Mouse (Mus musculus): ENCODE measurements around the gene Zfp157. TPM values are rescaled to one million over a fixed set of nuclear protein-coding genes. Genes with fewer than 3 reads are reported as not detected.
A peak's percentile ranks its signal among the peaks of the same experiment; 100 is the strongest.
"Not testable (repeated sequence)": the region's sequence is repeated elsewhere in the genome, so short reads cannot be mapped to it uniquely, and the experiment has no call there.

Gene Zfp157
- polyA plus RNA-seq (2014; fragmentation: Nextera tagmentation; extraction: Ambion mirVana) = 33.7 and 39.0 TPM in 2 replicates

DNA sequence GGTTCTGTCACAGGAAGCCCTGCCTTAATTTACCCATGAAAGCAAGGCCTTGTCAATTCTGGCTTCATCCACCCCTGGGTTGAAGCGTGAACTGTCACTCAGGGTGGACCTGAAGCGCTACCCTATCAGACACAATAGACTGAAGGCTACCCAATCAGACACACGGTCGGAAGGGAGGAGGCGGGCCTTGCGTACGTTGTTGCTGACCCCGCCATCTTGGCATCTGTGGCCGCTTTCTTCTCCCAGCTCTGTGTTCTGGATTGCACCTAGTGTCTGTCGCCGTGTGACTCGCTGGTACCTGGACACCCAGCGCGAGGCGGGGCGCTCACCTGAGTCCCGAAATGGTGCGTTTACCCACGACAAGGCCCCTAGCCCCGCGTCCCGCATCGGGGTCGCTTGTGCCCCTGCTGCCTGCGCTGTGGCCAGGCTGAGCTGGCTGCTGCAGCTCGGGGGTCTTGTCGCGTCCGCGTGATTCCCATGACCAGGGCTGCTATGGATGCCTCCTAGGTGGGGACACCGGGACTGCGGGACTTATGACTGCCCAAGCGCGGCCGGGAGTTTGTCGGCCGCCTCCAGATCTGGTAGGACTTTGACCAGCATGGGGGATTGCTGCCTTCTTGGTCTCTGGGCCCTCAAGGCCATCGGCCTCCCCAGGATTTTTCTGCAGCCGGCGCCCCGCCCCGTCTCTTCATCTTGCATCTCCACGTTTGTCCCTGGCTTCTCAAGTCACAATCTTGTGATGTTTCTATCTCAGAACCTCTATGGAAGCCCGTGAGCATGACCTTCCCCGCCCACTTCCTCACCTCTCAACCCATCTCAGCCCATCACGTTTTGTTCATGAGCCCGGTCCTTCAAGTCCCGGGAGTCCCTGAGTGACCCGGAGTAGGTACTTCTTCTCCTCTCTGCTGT is at the start of gene Zfp157:
Zfp157 (plus strand) TSS at position 183 of the 909 bp plus-strand sequence.
- Histone ChIP-seq H3K4me1 (replicated peaks; ENCODE audit: control insufficient read depth, insufficient read depth, low read length) (peaks cover 14% of the 10 kb centered on the region), H3K27me3 (replicated peaks; ENCODE audit: control insufficient read depth, insufficient read depth, low read length) (no peaks in the 10 kb centered on the region), H3K9ac (ENCODE audit: low read length) (peak within 1 kb of the TSS; percentile 97), H3K4me3 (ENCODE audit: low read depth, low read length) (peak within 1 kb of the TSS; percentile 99), H3K9me3 (ENCODE audit: control insufficient read depth, low read length) (no peaks in the 10 kb centered on the region), H3K4me2 (ENCODE audit: low read length) (peak within 1 kb of the TSS; percentile 79), H3K36me3 (ENCODE audit: control insufficient read depth, insufficient read depth, low read length) (peaks cover 23% of the 10 kb centered on the region), H3K27ac (ENCODE audit: low read depth) (peak within 1 kb of the TSS; percentile 90)
- peak; percentile 100 for ATAC-seq (replicated peaks; ENCODE audit: low FRiP score, low TSS enrichment, low read depth)
- DNase-seq (ENCODE audit: low spot score) = peak; percentile 94
- under 1% methylated on average over 49 of the region's 49 CpGs for WGBS

DNA sequence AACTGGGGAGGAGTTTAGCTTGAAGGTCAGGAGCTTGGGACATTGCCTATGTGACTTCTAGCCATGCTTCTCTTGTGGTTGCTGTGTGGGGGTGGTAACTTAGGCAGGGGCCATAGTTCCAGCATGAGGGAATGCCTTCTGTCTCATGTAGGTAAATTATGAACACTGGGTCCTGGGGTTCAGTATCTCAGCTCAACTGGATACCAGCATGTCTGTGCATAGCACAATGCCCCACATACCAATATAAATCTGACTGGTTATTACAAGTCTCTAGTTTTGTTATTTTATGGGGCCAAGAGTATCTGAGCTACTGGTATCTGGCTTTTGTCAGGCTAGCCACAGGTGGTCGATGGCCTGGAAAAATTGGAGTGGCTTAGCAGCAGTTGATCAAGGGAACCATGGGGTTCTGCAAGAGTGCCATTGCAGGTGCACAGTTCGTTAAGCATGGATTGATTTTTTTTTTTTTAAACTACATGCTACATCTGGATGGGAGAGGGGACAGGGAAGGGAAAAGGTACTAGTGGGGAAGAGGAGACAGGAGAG is 43.4 kb upstream of the Zfp157 start:
- Histone ChIP-seq H3K27ac (ENCODE audit: low read depth) (no peak overlapping the region), H3K27me3 (replicated peaks; ENCODE audit: control insufficient read depth, insufficient read depth, low read length) (no peaks in the 10 kb centered on the region)
- no peak for DNase-seq (ENCODE audit: low spot score)

DNA sequence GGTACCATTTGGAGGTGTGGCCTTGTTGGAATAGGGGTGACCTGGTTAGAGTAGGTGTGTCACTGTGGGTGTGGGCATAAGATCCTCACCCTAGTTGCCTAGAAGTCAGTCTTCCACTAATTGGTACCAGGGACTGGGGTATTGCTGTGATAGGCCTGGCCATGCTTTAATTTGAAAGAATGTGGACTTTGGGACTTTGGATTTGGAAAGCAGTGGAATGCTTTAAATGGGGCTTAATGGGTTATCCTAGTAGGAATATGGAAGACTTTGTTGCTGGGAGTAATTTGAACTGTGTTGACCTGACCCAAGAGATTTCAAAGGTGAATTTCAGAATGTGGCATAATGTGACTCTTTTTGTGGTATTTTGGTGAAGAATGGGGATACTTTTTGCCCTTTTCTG is 40.8 kb upstream of the Zfp157 start:
- H3K4me1 ChIP-seq (replicated peaks; ENCODE audit: control insufficient read depth, insufficient read depth, low read length); H3K9ac ChIP-seq (ENCODE audit: low read length); H3K27me3 ChIP-seq (replicated peaks; ENCODE audit: control insufficient read depth, insufficient read depth, low read length); H3K27ac ChIP-seq (ENCODE audit: low read depth); H3K9me3 ChIP-seq (ENCODE audit: control insufficient read depth, low read length); ATAC-seq (replicated peaks; ENCODE audit: low FRiP score, low TSS enrichment, low read depth); H3K4me3 ChIP-seq (ENCODE audit: low read depth, low read length); DNase-seq (ENCODE audit: low spot score); H3K36me3 ChIP-seq (ENCODE audit: control insufficient read depth, insufficient read depth, low read length); H3K4me2 ChIP-seq (ENCODE audit: low read length): not testable (repeated sequence)

More for the DNA sequence above, 43.4 kb upstream of the Zfp157 start:
- no peak overlapping the region for H3K4me2 ChIP-seq (ENCODE audit: low read length)
- ATAC-seq (replicated peaks; ENCODE audit: low FRiP score, low TSS enrichment, low read depth) = no peak
- no peaks in the 10 kb centered on the region for H3K36me3 ChIP-seq (ENCODE audit: control insufficient read depth, insufficient read depth, low read length)
- H3K9ac ChIP-seq (ENCODE audit: low read length) = no peak overlapping the region
- no peak overlapping the region for H3K4me3 ChIP-seq (ENCODE audit: low read depth, low read length)
- no peaks in the 10 kb centered on the region for H3K4me1 ChIP-seq (replicated peaks; ENCODE audit: control insufficient read depth, insufficient read depth, low read length)
- no peaks in the 10 kb centered on the region for H3K9me3 ChIP-seq (ENCODE audit: control insufficient read depth, low read length)
- WGBS = 49% methylated on average over 2 of the region's 2 CpGs

DNA sequence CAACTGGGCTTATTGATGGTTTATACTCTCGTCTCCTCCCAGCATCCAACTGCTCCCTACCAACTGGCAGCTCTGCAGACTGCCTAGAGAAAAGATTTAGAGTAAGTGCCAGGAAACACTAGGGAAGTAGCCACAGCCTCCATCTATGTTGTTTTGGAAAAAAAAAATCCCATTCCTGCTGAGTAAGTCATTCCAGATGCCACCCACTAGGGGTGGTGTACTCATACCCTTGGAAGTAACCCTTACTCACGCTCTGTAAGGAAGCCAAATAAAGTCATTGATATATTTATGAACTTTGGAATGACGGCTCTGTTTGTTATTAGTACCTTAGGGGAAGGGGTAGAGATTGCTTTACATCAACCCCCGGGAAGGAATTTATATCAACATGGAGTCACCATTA is 17.1 kb downstream of the Zfp157 start:
- Histone ChIP-seq H3K27ac (ENCODE audit: low read depth) (no peak overlapping the region), H3K9me3 (ENCODE audit: control insufficient read depth, low read length) (peaks cover 36% of the 10 kb centered on the region), H3K9ac (ENCODE audit: low read length) (no peak overlapping the region), H3K4me1 (replicated peaks; ENCODE audit: control insufficient read depth, insufficient read depth, low read length) (no peaks in the 10 kb centered on the region), H3K36me3 (ENCODE audit: control insufficient read depth, insufficient read depth, low read length) (peaks cover 55% of the 10 kb centered on the region), H3K4me3 (ENCODE audit: low read depth, low read length) (no peak overlapping the region), H3K4me2 (ENCODE audit: low read length) (no peak overlapping the region), H3K27me3 (replicated peaks; ENCODE audit: control insufficient read depth, insufficient read depth, low read length) (no peaks in the 10 kb centered on the region)
- 94% methylated on average over 4 of the region's 4 CpGs for WGBS
- DNase-seq (ENCODE audit: low spot score) (no peak), ATAC-seq (replicated peaks; ENCODE audit: low FRiP score, low TSS enrichment, low read depth) (no peak)

DNA sequence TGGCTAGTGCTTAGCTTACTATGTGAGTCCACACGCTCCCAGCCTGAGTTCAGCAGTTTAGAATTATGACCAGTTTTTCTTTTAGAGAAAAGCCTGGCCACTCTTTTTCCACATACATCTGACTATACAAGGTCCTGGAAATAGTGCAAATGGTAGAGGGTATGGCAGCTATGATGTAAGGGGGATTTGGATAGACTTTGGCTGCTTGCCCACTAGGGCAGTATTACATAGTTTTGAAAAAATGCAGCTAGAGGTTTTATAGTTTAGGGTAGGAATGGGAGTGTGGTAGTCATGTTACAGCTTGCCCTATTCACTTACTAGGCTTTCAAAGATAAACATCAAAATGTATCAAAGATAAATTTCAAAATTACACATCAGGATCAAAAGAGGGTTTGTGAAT is 17.8 kb downstream of the Zfp157 start:
- Histone ChIP-seq H3K4me2 (ENCODE audit: low read length) (no peak overlapping the region), H3K9ac (ENCODE audit: low read length) (no peak overlapping the region), H3K27ac (ENCODE audit: low read depth) (no peak overlapping the region), H3K4me1 (replicated peaks; ENCODE audit: control insufficient read depth, insufficient read depth, low read length) (no peaks in the 10 kb centered on the region), H3K27me3 (replicated peaks; ENCODE audit: control insufficient read depth, insufficient read depth, low read length) (no peaks in the 10 kb centered on the region), H3K9me3 (ENCODE audit: control insufficient read depth, low read length) (peaks cover 32% of the 10 kb centered on the region), H3K4me3 (ENCODE audit: low read depth, low read length) (no peak overlapping the region), H3K36me3 (ENCODE audit: control insufficient read depth, insufficient read depth, low read length) (peaks cover 49% of the 10 kb centered on the region)
- DNase-seq (ENCODE audit: low spot score) (no peak), ATAC-seq (replicated peaks; ENCODE audit: low FRiP score, low TSS enrichment, low read depth) (no peak)
- 89% methylated on average over 1 of the region's 1 CpGs for WGBS

DNA sequence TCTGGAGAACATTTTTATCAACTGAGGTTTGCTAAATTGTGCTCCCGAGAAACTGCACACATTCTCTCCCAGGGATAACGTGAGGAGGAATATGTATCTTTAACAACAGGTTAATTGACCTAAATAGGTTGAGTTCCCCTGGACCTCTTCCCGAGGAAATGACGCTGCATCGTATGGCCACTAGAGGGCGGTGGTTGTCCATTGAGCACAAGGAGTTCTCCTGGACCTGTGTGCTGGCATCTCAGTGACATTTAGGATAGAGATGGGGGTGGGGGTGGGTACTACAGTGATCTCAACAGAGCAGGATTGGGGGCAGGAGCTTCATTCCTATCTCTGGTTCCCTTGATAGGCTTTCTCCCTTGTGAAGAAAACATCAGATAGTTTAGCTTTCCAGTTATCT is 32.3 kb downstream of the Zfp157 start:
- WGBS = 25% methylated on average over 6 of the region's 6 CpGs
- Histone ChIP-seq H3K36me3 (ENCODE audit: control insufficient read depth, insufficient read depth, low read length) (no peaks in the 10 kb centered on the region), H3K27me3 (replicated peaks; ENCODE audit: control insufficient read depth, insufficient read depth, low read length) (no peaks in the 10 kb centered on the region), H3K27ac (ENCODE audit: low read depth) (no peak overlapping the region), H3K4me3 (ENCODE audit: low read depth, low read length) (no peak overlapping the region), H3K9ac (ENCODE audit: low read length) (no peak overlapping the region), H3K9me3 (ENCODE audit: control insufficient read depth, low read length) (no peaks in the 10 kb centered on the region), H3K4me2 (ENCODE audit: low read length) (no peak overlapping the region), H3K4me1 (replicated peaks; ENCODE audit: control insufficient read depth, insufficient read depth, low read length) (no peaks in the 10 kb centered on the region)
- DNase-seq (ENCODE audit: low spot score) = peak; percentile 77
- ATAC-seq (replicated peaks; ENCODE audit: low FRiP score, low TSS enrichment, low read depth) = no peak

DNA sequence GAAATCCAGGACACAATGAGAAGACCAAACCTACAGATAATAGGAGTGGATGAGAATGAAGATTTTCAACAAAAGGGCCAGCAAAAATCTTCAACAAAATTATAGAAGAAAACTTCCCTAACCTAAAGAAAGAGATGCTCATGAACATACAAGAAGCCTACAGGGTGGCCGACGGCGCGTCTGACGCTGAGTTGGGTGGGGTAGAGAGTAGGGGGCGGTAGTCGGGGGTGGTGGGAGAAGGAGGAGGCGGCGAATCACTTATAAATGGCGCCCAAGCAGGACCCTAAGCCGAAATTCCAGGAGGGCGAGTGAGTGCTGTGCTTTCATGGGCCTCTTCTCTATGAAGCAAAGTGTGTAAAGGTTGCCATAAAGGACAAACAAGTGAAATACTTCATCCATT is 63.3 kb downstream of the Zfp157 start:
- H3K9me3 ChIP-seq (ENCODE audit: control insufficient read depth, low read length); H3K4me1 ChIP-seq (replicated peaks; ENCODE audit: control insufficient read depth, insufficient read depth, low read length); H3K4me2 ChIP-seq (ENCODE audit: low read length); H3K36me3 ChIP-seq (ENCODE audit: control insufficient read depth, insufficient read depth, low read length); H3K27ac ChIP-seq (ENCODE audit: low read depth); ATAC-seq (replicated peaks; ENCODE audit: low FRiP score, low TSS enrichment, low read depth); DNase-seq (ENCODE audit: low spot score); H3K9ac ChIP-seq (ENCODE audit: low read length); H3K4me3 ChIP-seq (ENCODE audit: low read depth, low read length); H3K27me3 ChIP-seq (replicated peaks; ENCODE audit: control insufficient read depth, insufficient read depth, low read length): not testable (repeated sequence)
- 95% methylated on average over 7 of the region's 12 CpGs for WGBS
